Mouse (Mus musculus): ENCODE results near the gene Ndc1. TPM values are rescaled to one million over a fixed set of nuclear protein-coding genes. Genes with fewer than 3 reads are reported as not detected.

Ndc1 gene
- polyA plus RNA-seq, 1 experiment from 2014 or later: 37.6 TPM

GRCm38 (mm10) chr4:107448481-107448880, 80.9 kb downstream of the Ndc1 start:
- Histone ChIP-seq H3K9me3 (no peaks in the 10 kb centered on the region), H3K27me3 (peaks cover 4% of the 10 kb centered on the region; the same call in 1 of the 2 replicates), H3K4me2 (no peak overlapping the region), H3K27ac (no peak overlapping the region), H3K9ac (no peak overlapping the region), H3K4me1 (no peaks in the 10 kb centered on the region), H3K4me3 (no peak overlapping the region), H3K36me3 (no peaks in the 10 kb centered on the region)
- WGBS: 82% methylated on average over 6 of the region's 6 CpGs
- ATAC-seq (ENCODE audit: borderline replicate concordance, extremely low read depth, low FRiP score, low TSS enrichment): no peak

GRCm38 (mm10) chr4:107449519-107449918, 81.9 kb downstream of the Ndc1 start:
- H3K9ac ChIP-seq: no peak overlapping the region
- H3K27ac ChIP-seq: no peak overlapping the region
- H3K4me3 ChIP-seq: no peak overlapping the region
- H3K27me3 ChIP-seq: no peaks in the 10 kb centered on the region; the same call in 1 of the 2 replicates
- H3K36me3 ChIP-seq: no peaks in the 10 kb centered on the region
- no peak for ATAC-seq (ENCODE audit: borderline replicate concordance, extremely low read depth, low FRiP score, low TSS enrichment)
- no peaks in the 10 kb centered on the region for H3K9me3 ChIP-seq
- WGBS: 80% methylated on average over 13 of the region's 13 CpGs
- H3K4me2 ChIP-seq: no peak overlapping the region
- no peaks in the 10 kb centered on the region for H3K4me1 ChIP-seq

GRCm38 (mm10) chr4:107452266-107453015, 84.9 kb downstream of the Ndc1 start:
- Histone ChIP-seq H3K4me3 (no peak overlapping the region), H3K9ac (no peak overlapping the region), H3K27me3 (no peaks in the 10 kb centered on the region; the same call in 1 of the 2 replicates), H3K4me1 (no peaks in the 10 kb centered on the region; the same call in 1 of the 2 replicates), H3K4me2 (no peak overlapping the region), H3K27ac (no peak overlapping the region), H3K9me3 (no peaks in the 10 kb centered on the region), H3K36me3 (no peaks in the 10 kb centered on the region)
- WGBS: 71% methylated on average over 18 of the region's 18 CpGs
- ATAC-seq (ENCODE audit: borderline replicate concordance, extremely low read depth, low FRiP score, low TSS enrichment): no peak

- 60% methylated on average over 16 of the region's 16 CpGs for WGBS
- no peak overlapping the region for H3K9ac ChIP-seq
- H3K9me3 ChIP-seq: no peaks in the 10 kb centered on the region
- H3K27ac ChIP-seq: no peak overlapping the region
- no peaks in the 10 kb centered on the region; the same call in 1 of the 2 replicates for H3K27me3 ChIP-seq
- ATAC-seq (ENCODE audit: borderline replicate concordance, extremely low read depth, low FRiP score, low TSS enrichment): peak; percentile 19; the same call in 1 of the 2 replicates
- H3K4me1 ChIP-seq: no peaks in the 10 kb centered on the region; the same call in 1 of the 2 replicates
- no peaks in the 10 kb centered on the region for H3K36me3 ChIP-seq
- no peak overlapping the region for H3K4me2 ChIP-seq
- no peak overlapping the region for H3K4me3 ChIP-seq
Observed at GRCm38 (mm10) chr4:107453141-107453984, 85.8 kb downstream of the Ndc1 start.

- no peak overlapping the region for H3K4me2 ChIP-seq
- ATAC-seq (ENCODE audit: borderline replicate concordance, extremely low read depth, low FRiP score, low TSS enrichment): no peak
Observed at GRCm38 (mm10) chr4:107457602-107458001, 90.0 kb downstream of the Ndc1 start.

GRCm38 (mm10) chr4:107458907-107459306, 91.3 kb downstream of the Ndc1 start:
- no peaks in the 10 kb centered on the region; the same call in 1 of the 2 replicates for H3K4me1 ChIP-seq
- no peaks in the 10 kb centered on the region for H3K9me3 ChIP-seq
- H3K27ac ChIP-seq: no peak overlapping the region
- H3K9ac ChIP-seq: no peak overlapping the region
- 62% methylated on average over 17 of the region's 17 CpGs for WGBS
- H3K27me3 ChIP-seq: no peaks in the 10 kb centered on the region
- no peak for ATAC-seq (ENCODE audit: borderline replicate concordance, extremely low read depth, low FRiP score, low TSS enrichment)
- H3K36me3 ChIP-seq: no peaks in the 10 kb centered on the region
- no peak overlapping the region for H3K4me3 ChIP-seq
- H3K4me2 ChIP-seq: no peak overlapping the region

More at GRCm38 (mm10) chr4:107457602-107458001, 90.0 kb downstream of the Ndc1 start:
- 43% methylated on average over 12 of the region's 12 CpGs for WGBS
- Histone ChIP-seq H3K27ac (no peak overlapping the region), H3K9me3 (no peaks in the 10 kb centered on the region), H3K4me3 (no peak overlapping the region), H3K4me1 (no peaks in the 10 kb centered on the region; the same call in 1 of the 2 replicates), H3K9ac (no peak overlapping the region), H3K36me3 (no peaks in the 10 kb centered on the region), H3K27me3 (no peaks in the 10 kb centered on the region)

- 76% methylated on average over 2 of the region's 2 CpGs for WGBS
- Histone ChIP-seq H3K27me3 (no peaks in the 10 kb centered on the region), H3K4me3 (no peak overlapping the region), H3K4me2 (no peak overlapping the region), H3K9me3 (no peaks in the 10 kb centered on the region), H3K4me1 (no peaks in the 10 kb centered on the region; the same call in 1 of the 2 replicates), H3K36me3 (no peaks in the 10 kb centered on the region), H3K27ac (no peak overlapping the region), H3K9ac (no peak overlapping the region)
- ATAC-seq (ENCODE audit: borderline replicate concordance, extremely low read depth, low FRiP score, low TSS enrichment): no peak
Observed at GRCm38 (mm10) chr4:107459461-107459860, 91.9 kb downstream of the Ndc1 start.

GRCm38 (mm10) chr4:107460468-107460867, 92.9 kb downstream of the Ndc1 start:
- H3K9me3 ChIP-seq: no peaks in the 10 kb centered on the region
- H3K4me1 ChIP-seq: no peaks in the 10 kb centered on the region; the same call in 1 of the 2 replicates
- H3K27me3 ChIP-seq: no peaks in the 10 kb centered on the region
- H3K27ac ChIP-seq: no peak overlapping the region
- WGBS: 69% methylated on average over 11 of the region's 11 CpGs
- H3K9ac ChIP-seq: no peak overlapping the region
- H3K4me2 ChIP-seq: no peak overlapping the region
- no peaks in the 10 kb centered on the region for H3K36me3 ChIP-seq
- H3K4me3 ChIP-seq: no peak overlapping the region
- ATAC-seq (ENCODE audit: borderline replicate concordance, extremely low read depth, low FRiP score, low TSS enrichment): no peak

Small RNAs within 50 kb of the gene (microRNA-seq; reads per million reads assigned to microRNA genes)
- gene Gm24804: not detected

Other genes with a start within 250 kb of the Ndc1 start
- 421 and 454 TPM in 2 replicates for gene Tmem59, start 189.4 kb upstream of the Ndc1 start, polyA plus RNA-seq (2015; fragmentation: Nextera tagmentation; extraction: Ambion mirVana)
- gene Tceanc2, start 188.7 kb upstream of the Ndc1 start, polyA plus RNA-seq (2015; fragmentation: Nextera tagmentation; extraction: Ambion mirVana): 24.0 and 34.3 TPM in 2 replicates
- gene Ldlrad1, start 158.6 kb upstream of the Ndc1 start, polyA plus RNA-seq (2015; fragmentation: Nextera tagmentation; extraction: Ambion mirVana): 0.15 TPM in 1 of 2 replicates, not detected in the other
- 71.7 and 72.6 TPM in 2 replicates for gene Lrrc42, start 114.3 kb upstream of the Ndc1 start, polyA plus RNA-seq (2015; fragmentation: Nextera tagmentation; extraction: Ambion mirVana)
- 35.2 and 38.7 TPM in 2 replicates for gene Hspb11, start 114.2 kb upstream of the Ndc1 start, polyA plus RNA-seq (2015; fragmentation: Nextera tagmentation; extraction: Ambion mirVana)
- 0.18 and 0.25 TPM in 2 replicates for gene Dio1, start 60.6 kb upstream of the Ndc1 start, polyA plus RNA-seq (2015; fragmentation: Nextera tagmentation; extraction: Ambion mirVana)
- gene Yipf1, start 53.4 kb upstream of the Ndc1 start, polyA plus RNA-seq (2015; fragmentation: Nextera tagmentation; extraction: Ambion mirVana): 51.6 and 55.3 TPM in 2 replicates
- gene Glis1, start 66.8 kb downstream of the Ndc1 start, polyA plus RNA-seq (2015; fragmentation: Nextera tagmentation; extraction: Ambion mirVana): 1.7 and 2.0 TPM in 2 replicates